In genomic region chr7:143151171-143151570, GRCm38 (mm10) we compare ENCODE assay signal across 9 mouse cellular contexts. TPM values are rescaled to one million over a fixed set of nuclear protein-coding genes. Genes with fewer than 3 reads are reported as not detected.
A peak's percentile ranks its signal among the peaks of the same experiment; 100 is the strongest.
DNase-seq lines count a peak whose midpoint lies in the region; ATAC-seq and TF ChIP-seq lines count a peak whose summit lies in the region.
"Had no signal": no experiment of that assay in that cellular context is flagged by ENCODE, and none has a peak within 500 bp of the region (broad histone marks: within the 10 kb centered on the region; RNA-seq: fewer than 3 reads in every experiment).

No protein-coding gene starts in this region.

- TF ChIP-seq POLR2A in brain, embryonic 14.5 days (IDR thresholded peaks at IDR 0.05; ENCODE audit: borderline replicate concordance, extremely low read depth, insufficient read depth, insufficient read length, poor library complexity, severe bottlenecking), result no peak

- H3K9ac ChIP-seq in forebrain, embryonic 12.5 days, result no peak overlapping the region
- H3K9ac ChIP-seq in neural tube, embryonic 11.5 days (ENCODE audit: low read length), result no peak overlapping the region

- peaks cover 69% of the 10 kb centered on the region for H3K27me3 ChIP-seq in forebrain, embryonic 10.5 days (ENCODE audit: poor library complexity, severe bottlenecking)
- H3K27me3 ChIP-seq in forebrain, embryonic 12.5 days, result peaks cover 43% of the 10 kb centered on the region
- no peaks in the 10 kb centered on the region for H3K27me3 ChIP-seq in neural tube, embryonic 11.5 days (ENCODE audit: control insufficient read depth, insufficient read depth, low read length)

- H3K27ac ChIP-seq in forebrain, embryonic 10.5 days, result no peak overlapping the region
- no peak overlapping the region for H3K27ac ChIP-seq in forebrain, embryonic 12.5 days
- no peak overlapping the region for H3K27ac ChIP-seq in neural tube, embryonic 11.5 days (ENCODE audit: low read depth, low read length)

- H3K9me3 ChIP-seq in forebrain, embryonic 10.5 days, result no peaks in the 10 kb centered on the region
- H3K9me3 ChIP-seq in forebrain, embryonic 12.5 days, result no peaks in the 10 kb centered on the region
- no peaks in the 10 kb centered on the region for H3K9me3 ChIP-seq in neural tube, embryonic 11.5 days (ENCODE audit: control insufficient read depth, low read length)

- peak; percentile 37 for DNase-seq in forebrain, embryonic 10.5 days (ENCODE audit: extremely low spot score, low spot score)
- DNase-seq in left cerebral cortex, postnatal 14 days (ENCODE audit: low spot score in 2 of 2), result peak; percentile 53 to 57
- DNase-seq in left cerebral cortex, adult 11 months (ENCODE audit: low spot score), result no peak
- DNase-seq in brain, embryonic 14.5 days (ENCODE audit: low read depth), result peak; percentile 53
- peak; percentile 45 to 70 for DNase-seq in kidney, postnatal 36 days
- peak; percentile 44 for DNase-seq in neural tube, embryonic 11.5 days (ENCODE audit: low spot score)
- DNase-seq in ovary, postnatal 10 days (ENCODE audit: low spot score), result no peak

- H3K4me2 ChIP-seq in forebrain, embryonic 12.5 days, result no peak overlapping the region
- no peak overlapping the region for H3K4me2 ChIP-seq in neural tube, embryonic 11.5 days (ENCODE audit: low read depth)

- no peak overlapping the region for H3K4me3 ChIP-seq in forebrain, embryonic 10.5 days
- H3K4me3 ChIP-seq in forebrain, embryonic 12.5 days (replicated peaks), result no peak overlapping the region
- H3K4me3 ChIP-seq in neural tube, embryonic 11.5 days (ENCODE audit: low read depth, low read length), result no peak overlapping the region

- intact Hi-C loops in left cerebral cortex, postnatal 14 days (cut with DNase I), result loop anchor here (10.0 kb wide), 2 partner anchors 144 to 594 kb away; no protein-coding TSS in a partner anchor

- peak; percentile 63; the same call in 1 of the 2 replicates for TF ChIP-seq CTCF in brain, embryonic 14.5 days (IDR thresholded peaks at IDR 0.05; ENCODE audit: borderline replicate concordance, extremely low read depth, insufficient read depth, insufficient read length)

- ATAC-seq in forebrain, embryonic 12.5 days (ENCODE audit: low FRiP score), result no peak
- no peak for ATAC-seq in neural tube, embryonic 11.5 days (ENCODE audit: insufficient read depth, low FRiP score, low TSS enrichment)

- 19% methylated on average over 2 of the region's 2 CpGs for WGBS in forebrain, embryonic 10.5 days
- 6% methylated on average over 2 of the region's 2 CpGs for WGBS in forebrain, embryonic 12.5 days
- 9% methylated on average over 2 of the region's 2 CpGs for WGBS in neural tube, embryonic 11.5 days

- peaks cover 31% of the 10 kb centered on the region for H3K4me1 ChIP-seq in forebrain, embryonic 10.5 days
- peaks cover 22% of the 10 kb centered on the region for H3K4me1 ChIP-seq in forebrain, embryonic 12.5 days
- H3K4me1 ChIP-seq in neural tube, embryonic 11.5 days (ENCODE audit: control insufficient read depth, insufficient read depth, low read length), result peaks cover 8% of the 10 kb centered on the region; the same call in 1 of the 2 replicates

- H3K36me3 ChIP-seq in forebrain, embryonic 10.5 days (replicated peaks), result no peaks in the 10 kb centered on the region
- H3K36me3 ChIP-seq in forebrain, embryonic 12.5 days (replicated peaks), result no peaks in the 10 kb centered on the region
- H3K36me3 ChIP-seq in neural tube, embryonic 11.5 days (ENCODE audit: control insufficient read depth, insufficient read depth, low read length), result no peaks in the 10 kb centered on the region

RNA-seq across cellular contexts. Expression of gene Kcnq1, which starts 45.0 kb away (rescaled TPM):
- 0.92 and 1.3 TPM in 2 replicates for polyA plus RNA-seq in forebrain, embryonic 10.5 days (2016; fragmentation: Nextera tagmentation; extraction: Ambion mirVana)
- 0.87 and 0.94 TPM in 2 replicates for polyA plus RNA-seq in forebrain, embryonic 12.5 days (2016; fragmentation: Nextera tagmentation; extraction: Ambion mirVana)
- 1 to 10 TPM in 1 of 2 experiments, under 1 TPM in 1; 0.91 to 1.7 TPM for total RNA-seq in left cerebral cortex, postnatal 14 days (2021)
- polyA plus RNA-seq in brain, embryonic 14.5 days (2012; rRNA removed), result 0.95 and 1.2 TPM in 2 replicates
- 1.6 and 1.7 TPM in 2 replicates for polyA plus RNA-seq in neural tube, embryonic 11.5 days (2014; fragmentation: Nextera tagmentation; extraction: Ambion mirVana)
- total RNA-seq: hematopoietic stem cell, adult 5-6 weeks had no signal

RNA-seq across cellular contexts. Expression of gene Trpm5, which starts 56.7 kb away (rescaled TPM):
- 0.36 and 0.90 TPM in 2 replicates for polyA plus RNA-seq in forebrain, embryonic 10.5 days (2016; fragmentation: Nextera tagmentation; extraction: Ambion mirVana)
- 1.1 and 1.3 TPM in 2 replicates for polyA plus RNA-seq in forebrain, embryonic 12.5 days (2016; fragmentation: Nextera tagmentation; extraction: Ambion mirVana)
- under 1 TPM in 1 of 2 experiments, not detected in 1; 0.19 TPM for total RNA-seq in left cerebral cortex, postnatal 14 days (2021)
- 2.8 and 3.1 TPM in 2 replicates for polyA plus RNA-seq in brain, embryonic 14.5 days (2012; rRNA removed)
- 0.68 and 0.77 TPM in 2 replicates for polyA plus RNA-seq in neural tube, embryonic 11.5 days (2014; fragmentation: Nextera tagmentation; extraction: Ambion mirVana)

Comparison
In these comparisons a context has a peak if more than half of its experiments do, and no peak if none do; other contexts are left out.
1. DNase-seq: peak in forebrain, embryonic 10.5 days (single experiment), left cerebral cortex, postnatal 14 days (2 of 2), brain, embryonic 14.5 days (single experiment), kidney, postnatal 36 days (2 of 2) and neural tube, embryonic 11.5 days (single experiment); none in left cerebral cortex, adult 11 months (single experiment) and ovary, postnatal 10 days (single experiment).